Mouse (Mus musculus): ENCODE measurements at regions not wholly inside any gene's neighbourhood (a gene's known extent, or its start where the extent isn't known, plus 50 kb on each side); places are given as distances from the start of the nearest gene placed in this dataset.
"Not testable (repeated sequence)": the region's sequence is repeated elsewhere in the genome, so short reads cannot be mapped to it uniquely, and the experiment has no call there.

DNA sequence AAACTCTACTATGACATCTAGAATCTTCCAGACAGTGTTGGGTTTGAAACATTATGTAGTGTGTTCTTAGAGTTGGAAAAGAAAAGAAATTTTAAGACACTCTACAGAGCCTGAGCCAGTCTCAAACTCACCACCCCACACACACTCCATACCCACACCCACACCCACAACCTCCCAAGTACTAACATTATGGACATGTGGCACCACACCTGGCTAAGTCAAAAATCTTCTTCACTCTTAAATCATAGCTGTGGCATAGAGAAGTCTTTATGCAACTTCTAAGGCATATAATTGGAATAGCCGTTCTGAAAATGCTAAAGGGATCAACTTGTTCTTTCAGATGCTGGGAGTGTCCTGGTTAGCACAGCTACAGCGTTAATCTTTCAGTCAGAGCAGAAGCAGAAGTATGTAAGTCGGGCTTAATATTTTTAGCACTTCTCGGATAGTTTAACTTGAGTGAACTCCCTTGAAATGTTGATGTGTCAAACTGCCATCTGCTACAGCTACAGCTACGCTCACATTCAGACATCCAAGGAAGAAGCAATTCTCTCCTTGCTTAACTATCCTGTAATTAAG lies 68.6 kb upstream of the Creb1 start:
- ATAC-seq (replicated peaks; ENCODE audit: poor library complexity, severe bottlenecking): no peak

DNA sequence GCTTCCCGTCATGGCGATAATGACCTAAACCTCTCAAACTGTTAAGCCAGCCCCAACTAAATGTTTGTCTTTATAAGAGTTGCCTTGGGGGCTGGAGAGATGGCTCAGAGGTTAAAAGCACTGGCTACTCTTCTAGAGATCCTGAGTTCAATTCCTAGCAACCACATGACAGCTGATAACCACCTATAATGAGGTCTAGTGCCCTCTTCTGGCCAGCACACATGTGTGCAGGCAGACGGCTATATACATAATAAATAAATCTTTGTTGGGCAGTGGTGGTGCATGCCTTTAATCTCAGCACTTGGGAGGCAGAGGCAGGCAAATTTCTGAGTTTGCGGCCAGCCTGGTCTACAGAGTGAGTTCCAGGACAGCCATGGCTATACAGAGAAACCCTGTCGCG lies 70.8 kb upstream of the Creb1 start:
- not testable (repeated sequence) for ATAC-seq (replicated peaks; ENCODE audit: poor library complexity, severe bottlenecking)

DNA sequence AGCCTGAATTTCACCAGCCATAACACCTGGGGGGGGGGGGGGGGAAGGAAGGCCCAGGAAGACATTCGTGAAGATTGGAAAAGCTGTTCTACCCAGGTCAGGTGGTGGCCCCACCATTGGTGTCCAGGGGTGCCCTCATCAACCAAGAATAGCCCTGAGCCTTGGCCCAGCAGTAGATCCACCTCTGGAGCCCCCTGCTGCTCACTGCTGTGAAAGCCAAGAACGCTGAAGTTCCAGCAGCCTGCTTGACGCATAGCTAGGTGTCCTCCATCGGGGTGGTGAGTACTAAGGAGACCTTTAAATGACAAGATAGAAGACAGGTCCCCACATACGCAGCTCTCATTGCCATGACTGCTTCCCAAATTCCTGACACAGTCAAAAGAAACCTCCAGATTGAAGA lies 74.6 kb upstream of the Creb1 start:
- no peak for ATAC-seq (replicated peaks; ENCODE audit: poor library complexity, severe bottlenecking)

DNA sequence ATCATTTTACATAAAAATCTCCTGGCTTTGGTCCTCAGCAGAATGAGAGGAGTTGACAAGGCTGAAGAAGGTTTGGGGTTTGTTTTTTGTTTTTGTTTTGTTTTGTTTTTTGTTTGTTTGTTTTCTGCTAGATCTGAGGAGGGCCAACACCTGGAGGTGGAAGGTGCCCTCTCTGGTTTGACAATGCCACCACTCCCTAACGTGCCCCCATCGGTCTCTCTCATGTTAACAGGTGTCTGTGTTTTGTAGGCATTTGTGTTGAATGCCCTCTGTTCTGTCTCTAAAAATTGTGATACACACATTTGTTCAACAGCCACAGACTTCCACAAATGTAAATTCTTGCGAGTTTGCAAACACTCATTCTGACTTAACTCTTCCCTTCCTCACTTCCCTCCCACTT lies 83.3 kb upstream of the Creb1 start:
- ATAC-seq (replicated peaks; ENCODE audit: poor library complexity, severe bottlenecking): no peak

DNA sequence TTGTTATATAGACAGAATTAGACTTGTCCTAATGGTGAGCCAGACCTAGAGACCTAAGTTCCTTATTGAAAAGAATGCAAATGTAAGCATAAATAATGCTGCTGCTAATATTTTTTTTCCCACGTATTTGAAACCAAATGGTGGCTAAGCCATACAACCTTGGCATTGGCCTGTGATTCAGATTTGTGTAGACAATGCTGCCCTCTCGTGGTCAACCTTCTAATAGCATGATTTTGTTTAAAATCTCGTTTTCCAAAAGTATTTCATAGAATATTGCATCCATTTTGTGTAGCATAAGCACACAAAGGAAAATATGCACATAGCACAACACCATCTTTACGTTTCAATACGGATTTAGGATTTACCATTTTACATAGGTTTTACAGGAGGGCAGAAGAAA lies 84.4 kb upstream of the Creb1 start:
- peak; percentile 64 for ATAC-seq (replicated peaks; ENCODE audit: poor library complexity, severe bottlenecking)

DNA sequence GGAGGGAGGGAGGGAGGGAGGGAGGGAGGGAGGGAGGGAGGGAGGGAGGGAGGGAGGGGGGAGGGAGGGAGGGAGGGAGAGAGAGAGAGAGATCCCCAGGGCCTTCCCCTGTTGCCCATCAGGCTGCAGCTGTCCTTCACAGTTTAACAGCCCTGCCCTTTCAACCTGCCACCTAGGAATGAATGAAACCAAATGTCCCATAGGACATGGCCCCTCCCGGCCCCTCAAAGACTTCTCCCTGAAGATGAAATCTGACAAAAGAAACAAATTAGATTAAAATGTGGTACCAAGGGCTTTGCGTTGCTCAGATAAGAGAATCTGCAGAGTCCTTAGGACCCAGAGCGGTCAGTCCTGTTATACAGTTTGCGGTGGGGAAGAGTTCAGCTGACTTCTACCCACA lies 86.0 kb upstream of the Creb1 start:
- no peak for ATAC-seq (replicated peaks; ENCODE audit: poor library complexity, severe bottlenecking)

DNA sequence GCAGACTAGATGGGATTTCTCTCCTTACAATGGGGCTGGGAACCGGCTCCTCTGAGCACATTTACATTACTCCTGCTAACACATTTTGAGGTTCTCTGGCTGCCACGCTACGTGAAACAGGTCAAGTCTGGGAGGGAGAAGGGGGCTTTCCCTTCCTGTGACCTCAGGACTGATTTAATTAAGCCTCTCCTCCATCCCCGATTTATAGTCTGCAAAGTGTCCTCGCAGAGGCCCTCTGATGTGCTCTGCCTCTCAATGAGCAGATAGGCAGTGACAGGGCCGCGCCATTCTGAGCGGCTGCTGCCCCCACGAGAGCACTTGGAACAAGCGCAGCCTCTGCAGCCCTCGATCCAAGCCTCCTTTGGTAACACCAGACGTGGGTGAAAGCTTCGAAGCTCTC lies 86.5 kb upstream of the Creb1 start:
- ATAC-seq (replicated peaks; ENCODE audit: poor library complexity, severe bottlenecking): peak; percentile 49

DNA sequence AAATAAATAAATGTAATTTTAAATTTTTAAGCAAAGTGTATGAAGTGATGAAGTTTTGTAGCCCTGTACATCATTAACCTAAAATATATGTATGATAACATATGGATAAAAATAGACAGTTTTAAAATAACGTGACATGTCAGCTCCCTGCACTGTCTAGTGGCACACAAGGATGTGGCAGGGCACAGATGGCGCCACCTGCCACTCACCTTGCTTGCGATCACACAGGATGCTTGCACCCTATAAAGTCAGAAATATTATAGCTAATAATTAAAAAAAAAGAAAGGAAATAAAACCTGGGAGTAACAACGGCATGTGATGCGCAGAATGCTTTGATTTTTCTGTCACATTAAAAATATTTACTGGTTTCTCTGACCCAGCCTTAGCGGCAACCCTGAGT lies 89.0 kb upstream of the Creb1 start:
- ATAC-seq (replicated peaks; ENCODE audit: poor library complexity, severe bottlenecking): no peak

DNA sequence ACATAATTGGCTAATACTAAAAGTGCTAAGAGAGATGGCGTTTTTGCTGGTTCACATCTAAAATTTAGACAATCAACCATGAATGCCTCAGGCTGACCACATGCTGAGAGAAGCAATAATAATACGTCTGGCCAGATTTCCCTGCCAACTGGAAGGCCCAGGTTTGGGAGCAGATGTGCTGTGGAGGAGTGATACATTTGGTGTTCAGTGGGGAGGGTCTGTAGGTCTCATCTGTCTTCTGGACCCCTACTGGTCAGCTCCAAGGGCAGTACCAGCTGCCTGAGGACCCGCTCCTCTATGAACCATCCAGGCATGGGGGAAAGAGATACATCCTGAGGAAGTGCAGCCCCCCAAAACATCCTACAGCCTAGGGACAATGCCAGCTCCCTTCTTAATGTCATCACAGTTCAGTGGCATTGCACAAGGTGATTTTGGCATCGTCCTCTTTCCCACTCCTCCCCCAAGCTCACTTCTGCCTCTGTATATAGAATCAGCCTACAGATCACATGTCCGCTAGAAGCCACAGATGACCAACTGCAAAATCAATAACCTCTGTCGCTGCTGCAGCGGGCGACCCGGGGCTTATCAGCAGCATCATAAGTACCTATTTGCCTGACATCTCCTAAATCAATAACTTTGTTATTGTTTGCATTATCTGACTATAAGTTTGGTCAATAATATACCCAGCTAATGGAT lies 90.1 kb upstream of the Creb1 start:
- no peak for ATAC-seq (replicated peaks; ENCODE audit: poor library complexity, severe bottlenecking)

DNA sequence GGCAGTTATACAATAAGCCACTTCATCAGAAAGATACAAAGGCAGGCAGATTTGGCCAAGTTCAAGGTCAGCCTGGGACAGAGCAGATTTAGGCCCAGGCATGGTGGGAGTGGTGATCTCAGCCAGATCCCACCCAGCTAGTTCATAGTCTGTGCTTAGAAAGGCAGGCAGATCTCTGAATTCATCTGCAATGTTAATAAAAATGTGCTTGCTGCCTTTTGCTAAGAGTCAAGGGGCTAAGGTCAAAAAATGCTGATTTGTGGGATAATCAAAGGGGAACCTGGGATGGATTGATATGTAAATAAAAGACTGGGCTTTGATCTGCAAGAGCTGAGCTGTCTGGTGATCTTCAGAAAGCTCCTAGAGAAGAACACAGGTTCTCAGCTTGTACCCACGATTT lies 109.2 kb upstream of the Creb1 start:
- no peak for ATAC-seq (replicated peaks; ENCODE audit: poor library complexity, severe bottlenecking)

DNA sequence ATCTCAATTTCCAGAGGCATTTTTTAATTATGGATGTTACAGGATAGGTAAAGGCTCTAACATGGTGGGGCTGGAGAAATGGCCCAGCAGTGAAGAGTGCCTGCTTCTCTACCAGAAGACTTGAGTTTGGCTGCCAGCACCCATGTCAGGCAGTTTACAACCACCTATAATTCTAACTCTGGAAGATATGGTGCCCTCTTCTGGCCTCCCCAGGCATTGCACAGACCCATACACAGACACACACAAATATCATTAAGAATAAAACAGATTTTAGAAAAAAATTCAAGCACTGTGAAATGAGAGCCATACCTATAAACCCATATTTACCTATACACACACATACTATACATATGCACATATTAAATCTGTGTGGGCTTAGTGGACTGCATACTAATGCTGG lies 113.9 kb upstream of the Creb1 start:
- ATAC-seq (replicated peaks; ENCODE audit: poor library complexity, severe bottlenecking): no peak

DNA sequence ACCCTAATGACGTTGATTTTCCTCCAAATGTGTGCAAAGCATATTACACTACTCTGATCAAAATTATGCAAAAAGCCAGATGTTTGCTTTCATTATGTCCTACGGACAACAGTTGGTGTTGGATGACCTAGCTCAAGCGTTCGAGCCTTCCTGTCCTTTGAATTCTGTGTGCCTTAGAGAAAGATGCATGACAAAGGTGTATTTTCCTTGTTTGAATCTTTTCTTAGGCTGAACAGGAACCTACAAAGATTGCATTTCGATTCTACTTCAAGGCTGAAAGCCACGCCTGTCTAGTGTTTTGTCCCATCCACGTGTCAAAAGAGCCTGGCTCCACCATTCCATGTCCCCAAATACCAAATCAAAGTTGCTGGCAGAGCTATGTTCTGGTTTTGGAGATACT lies 116.5 kb upstream of the Creb1 start:
- ATAC-seq (replicated peaks; ENCODE audit: poor library complexity, severe bottlenecking): no peak

DNA sequence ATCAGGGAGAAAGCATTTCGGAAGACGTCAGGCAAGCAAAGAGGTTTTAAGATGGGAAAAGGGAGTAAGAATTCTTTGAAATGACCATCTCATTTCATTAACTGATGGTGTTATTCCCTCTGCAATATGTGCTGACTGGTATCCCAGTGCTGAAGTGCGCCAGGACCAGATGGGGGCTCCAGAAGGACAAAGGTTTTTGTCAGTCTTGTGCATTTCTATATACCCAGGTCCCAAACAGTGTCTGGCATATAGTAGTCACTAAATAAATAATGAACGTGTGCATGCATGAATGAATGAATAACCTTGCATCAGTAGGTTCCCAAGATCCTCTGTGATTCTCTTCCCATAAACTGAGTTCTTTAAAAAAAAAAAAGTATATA lies 119.3 kb upstream of the Creb1 start:
- no peak for ATAC-seq (replicated peaks; ENCODE audit: poor library complexity, severe bottlenecking)

DNA sequence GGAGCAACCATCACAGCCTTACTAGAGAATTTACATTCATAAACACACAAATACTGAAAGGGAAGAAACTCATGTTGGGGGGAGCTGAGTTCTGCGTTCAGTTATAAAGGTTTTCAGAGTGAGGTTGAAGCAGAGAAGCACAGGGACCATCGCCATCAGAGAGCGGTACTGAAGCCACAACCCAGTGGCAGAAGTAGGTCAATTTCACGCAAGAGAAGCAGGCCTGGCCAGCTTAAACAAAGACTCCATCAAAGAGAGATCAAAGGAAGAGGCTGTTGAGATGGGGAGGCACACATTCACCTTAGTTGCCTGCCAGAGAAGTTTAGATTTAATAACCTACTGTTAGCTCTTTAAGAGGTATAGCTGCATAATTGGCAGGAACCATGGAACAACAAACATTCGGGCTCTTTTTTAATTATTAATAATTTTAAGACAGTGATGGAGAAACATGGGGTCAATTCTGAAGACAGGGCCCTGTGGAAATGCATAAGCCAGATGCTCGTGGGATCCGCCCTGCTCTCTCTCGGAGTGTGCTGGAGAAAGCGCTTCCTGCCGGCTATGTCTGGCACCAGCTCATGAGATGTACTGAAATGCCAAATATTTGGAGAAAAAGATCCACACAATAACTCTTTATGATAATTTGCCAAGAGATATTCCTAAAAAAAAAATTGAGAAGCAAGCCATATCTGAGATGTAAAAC lies 119.8 kb upstream of the Creb1 start:
- ATAC-seq (replicated peaks; ENCODE audit: poor library complexity, severe bottlenecking): no peak

DNA sequence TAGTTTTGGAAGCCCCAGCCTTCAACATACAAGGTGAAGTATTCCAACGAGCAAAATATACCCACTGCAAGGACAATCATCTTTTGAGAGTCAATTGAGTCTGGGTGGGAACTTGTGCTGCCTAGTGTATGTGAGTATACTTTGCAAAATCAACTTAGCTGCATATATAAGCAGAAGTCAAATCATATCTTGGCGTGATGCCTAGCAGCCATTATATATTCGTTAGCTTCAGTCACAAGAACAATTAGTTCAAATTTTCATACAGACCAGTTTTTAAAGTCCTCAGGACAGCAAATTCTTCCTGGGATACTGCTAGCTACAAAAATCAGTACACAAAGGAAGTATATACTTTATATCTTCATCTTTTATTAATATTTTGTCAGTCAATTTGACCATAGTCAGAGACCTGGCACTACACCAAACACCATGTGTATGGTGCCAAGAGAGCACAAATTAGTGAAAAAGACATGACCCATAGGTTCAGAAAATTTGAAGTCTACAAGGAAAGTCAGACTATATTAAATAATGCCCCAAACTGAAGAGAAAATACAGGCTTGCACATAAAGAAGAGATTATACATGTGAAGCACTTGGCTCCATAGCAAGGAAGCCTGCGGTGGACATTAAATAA lies 120.5 kb upstream of the Creb1 start:
- no peak for ATAC-seq (replicated peaks; ENCODE audit: poor library complexity, severe bottlenecking)

DNA sequence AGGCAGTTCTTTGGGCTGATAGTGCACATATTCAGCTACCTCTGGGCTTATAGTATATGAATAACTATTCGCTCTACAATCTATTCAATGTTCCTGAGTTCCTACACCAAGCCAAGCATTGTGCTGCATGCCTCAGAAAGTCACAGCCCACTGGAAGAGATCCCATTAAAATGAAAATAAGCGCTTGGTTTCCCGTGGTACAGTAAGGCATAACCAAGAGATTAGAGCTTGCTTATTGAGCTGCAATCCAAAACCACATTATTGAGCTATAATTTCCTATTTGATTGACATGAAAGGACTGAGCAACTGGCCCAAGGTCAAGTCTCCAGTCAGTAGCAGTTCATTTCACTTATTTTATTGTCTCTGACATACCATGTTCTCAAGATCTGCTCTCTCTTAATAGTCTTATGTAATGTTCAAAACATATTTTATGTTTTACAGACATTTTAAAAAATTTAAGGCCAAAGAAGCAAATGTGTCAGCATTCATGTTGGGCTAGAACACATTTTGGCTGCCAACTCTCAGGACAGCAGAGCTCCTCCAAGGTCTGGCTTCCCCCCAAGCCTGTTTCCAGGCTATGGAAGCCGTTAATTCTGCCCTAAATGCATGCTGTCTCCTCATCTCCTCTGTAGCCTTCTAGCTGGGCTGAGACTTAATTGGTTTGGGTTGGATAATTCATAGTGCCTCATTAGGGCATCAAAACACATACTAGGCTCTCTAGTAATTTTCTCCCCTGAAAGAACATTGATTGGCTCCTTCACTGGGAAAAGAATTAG lies 123.5 kb upstream of the Creb1 start:
- no peak for ATAC-seq (replicated peaks; ENCODE audit: poor library complexity, severe bottlenecking)

DNA sequence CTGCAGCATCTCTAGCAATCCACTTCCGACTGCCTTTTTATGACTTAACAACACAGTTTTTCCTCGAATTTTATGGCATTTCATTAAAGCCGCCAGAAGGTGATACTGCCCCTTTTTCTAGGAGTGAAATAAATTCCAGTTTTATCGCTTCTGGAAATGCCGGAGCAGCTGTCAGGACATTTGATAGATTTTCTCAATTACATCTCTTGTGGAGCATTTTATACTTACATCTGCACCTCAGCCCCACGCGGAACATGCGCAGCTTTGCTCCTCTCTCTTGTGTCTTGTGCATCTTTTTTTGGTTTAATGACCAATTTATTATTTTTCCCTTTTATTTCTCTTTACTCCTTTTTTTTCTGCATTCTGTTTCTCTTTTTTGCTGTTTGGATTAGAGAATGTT lies 140.9 kb upstream of the Creb1 start:
- ATAC-seq (replicated peaks; ENCODE audit: poor library complexity, severe bottlenecking): no peak

DNA sequence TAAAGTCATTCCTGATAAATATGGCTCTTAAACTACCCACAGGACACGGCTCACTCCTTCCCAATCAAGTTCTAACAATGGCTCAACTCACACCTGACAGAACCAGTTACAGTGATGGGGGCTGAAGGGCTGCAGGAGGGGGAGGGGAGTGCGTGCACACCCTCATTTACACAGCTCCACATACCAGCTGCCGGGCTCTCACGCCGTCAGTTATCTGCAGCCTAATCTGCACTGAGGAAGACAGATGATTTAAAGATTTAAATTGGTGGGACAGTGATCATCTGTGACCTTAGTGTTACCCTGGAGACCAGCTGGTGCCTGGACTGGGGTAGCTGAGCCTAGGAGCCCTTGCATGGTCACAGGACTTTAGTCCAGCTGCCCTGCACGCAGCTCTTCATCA lies 151.2 kb upstream of the Creb1 start:
- ATAC-seq (replicated peaks; ENCODE audit: poor library complexity, severe bottlenecking): no peak

DNA sequence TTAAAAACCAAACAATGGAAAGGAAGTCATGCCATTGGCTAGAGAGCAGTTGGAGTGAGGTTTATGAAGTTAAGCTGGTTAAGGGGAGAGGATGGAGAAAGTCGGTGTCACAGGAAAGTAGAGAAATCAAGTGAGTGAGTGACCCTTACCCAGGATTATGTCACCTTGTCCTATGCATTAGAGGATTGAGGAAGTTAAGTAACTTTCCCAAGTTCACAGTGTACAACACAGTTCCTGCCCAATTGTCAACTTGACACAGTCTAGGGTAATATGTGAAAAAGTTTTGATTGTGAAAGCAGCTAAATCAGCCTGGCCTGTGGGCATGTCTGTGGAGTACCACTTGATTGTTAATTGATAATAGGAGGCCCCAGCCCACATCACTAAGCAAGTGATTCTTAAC lies 156.0 kb upstream of the Creb1 start:
- peak; percentile 88 for ATAC-seq (replicated peaks; ENCODE audit: poor library complexity, severe bottlenecking)

DNA sequence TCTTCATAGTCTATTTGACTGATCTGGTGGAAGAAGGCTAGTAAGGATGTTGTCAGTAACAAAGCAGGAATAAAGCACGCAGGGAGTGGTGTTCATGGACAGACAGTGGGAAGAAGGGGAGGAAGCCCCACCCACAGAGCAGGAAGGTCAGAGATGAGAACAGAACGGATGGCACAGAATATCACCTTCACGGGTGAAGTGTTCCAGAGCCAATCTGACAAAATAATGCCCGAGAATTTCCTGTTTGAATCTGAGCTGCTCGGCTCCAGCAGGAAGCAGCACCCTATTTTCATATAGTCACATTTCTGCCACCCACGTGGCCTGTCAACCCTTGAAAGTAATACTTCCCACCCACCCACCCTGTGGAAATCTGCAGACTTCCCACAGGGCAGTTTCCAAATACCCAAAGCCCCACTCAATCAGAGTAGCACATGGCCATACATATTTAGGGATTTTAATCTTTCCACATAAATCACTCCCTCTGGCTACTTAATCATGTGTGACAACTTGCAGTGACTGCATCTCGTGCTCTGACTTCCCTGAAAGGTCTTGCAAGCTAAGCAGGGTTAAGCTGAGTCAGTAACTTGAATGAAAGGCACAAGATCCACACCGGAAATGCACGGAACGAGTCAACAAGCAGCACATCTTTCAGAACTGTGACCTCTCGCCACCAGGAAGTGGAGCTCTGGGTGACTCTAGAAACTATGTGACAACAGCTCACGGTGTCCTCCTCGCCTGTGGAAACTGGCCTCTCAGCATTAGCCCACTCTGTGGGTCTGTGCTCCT lies 158.0 kb upstream of the Creb1 start:
- no peak for ATAC-seq (replicated peaks; ENCODE audit: poor library complexity, severe bottlenecking)
